Mouse (Mus musculus): Measurements from ENCODE around the gene Vamp1. TPM values are rescaled to one million over a fixed set of nuclear protein-coding genes. Genes with fewer than 3 reads are reported as not detected.
A peak's percentile ranks its signal among the peaks of the same experiment; 100 is the strongest.

Gene Vamp1
- polyA plus RNA-seq, 1 experiment, result 6.5 TPM

- Histone ChIP-seq H3K4me3 (no peak overlapping the region), H3K27me3 (ENCODE audit: control insufficient read depth, insufficient read depth, insufficient read length) (no peaks in the 10 kb centered on the region), H3K79me2 (ENCODE audit: control insufficient read depth, insufficient read depth) (no peaks in the 10 kb centered on the region), H3K4me2 (ENCODE audit: low read depth) (no peak overlapping the region), H3K36me3 (ENCODE audit: control insufficient read depth, insufficient read depth) (peaks cover 53% of the 10 kb centered on the region), H3ac (ENCODE audit: control insufficient read depth, insufficient read length) (no peak overlapping the region)
- TF ChIP-seq POLR2AphosphoS2 (IDR thresholded peaks at IDR 0.05; ENCODE audit: insufficient read length, low read depth) (no peak), TCF12 (IDR thresholded peaks at IDR 0.05; ENCODE audit: insufficient read depth, poor library complexity, severe bottlenecking) (no peak), E2F4 (IDR thresholded peaks at IDR 0.05; ENCODE audit: insufficient read depth) (no peak), SRF (IDR thresholded peaks at IDR 0.05; ENCODE audit: control insufficient read depth, insufficient read length, low read depth) (no peak), REST (IDR thresholded peaks at IDR 0.05; ENCODE audit: insufficient read depth, insufficient read length) (no peak), MYOD1 (IDR thresholded peaks at IDR 0.05; ENCODE audit: control insufficient read depth in 1 of 3, insufficient read length in 2 of 3, low read depth in 2 of 3) (no peak), MYOG (IDR thresholded peaks at IDR 0.05; ENCODE audit: control insufficient read depth in 1 of 3, insufficient read depth in 1 of 3, insufficient read length in 2 of 3, low read depth in 2 of 3) (no peak), CEBPB (IDR thresholded peaks at IDR 0.05; ENCODE audit: insufficient read depth, poor library complexity, severe bottlenecking) (no peak), POLR2A (IDR thresholded peaks at IDR 0.05; ENCODE audit: insufficient read length, low read depth) (no peak), MAX (IDR thresholded peaks at IDR 0.05; ENCODE audit: low read depth) (no peak), USF1 (IDR thresholded peaks at IDR 0.05; ENCODE audit: low read depth) (no peak), TCF3 (IDR thresholded peaks at IDR 0.05; ENCODE audit: insufficient read length, low read depth) (no peak)
Measured at GRCm38 (mm10) chr6:125182133-125182532, 33.2 kb upstream of the Vamp1 start.

DNA sequence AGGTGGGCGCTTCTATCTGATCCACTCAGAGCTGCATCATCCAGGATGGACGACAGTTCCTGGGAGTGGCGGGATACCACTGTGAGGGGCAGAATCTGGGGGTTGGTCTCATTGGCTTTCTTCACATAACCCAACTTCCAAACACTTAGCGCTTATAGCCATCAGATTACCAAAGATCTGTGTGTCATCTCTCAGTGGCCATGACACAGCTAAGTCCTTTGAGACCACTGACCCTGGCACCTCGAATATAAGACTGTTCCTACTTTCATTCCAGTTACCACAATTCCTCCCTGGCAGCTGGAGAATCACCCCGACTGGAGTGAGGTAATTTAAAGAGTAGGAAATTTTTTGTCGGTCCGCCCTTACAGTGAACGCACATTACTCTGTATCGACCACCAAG is 29.1 kb upstream of the Vamp1 start:
- Histone ChIP-seq H3ac (ENCODE audit: control insufficient read depth, insufficient read length) (no peak overlapping the region), H3K4me3 (no peak overlapping the region), H3K79me2 (ENCODE audit: control insufficient read depth, insufficient read depth) (peaks cover 32% of the 10 kb centered on the region), H3K36me3 (ENCODE audit: control insufficient read depth, insufficient read depth) (peaks cover 43% of the 10 kb centered on the region), H3K27me3 (ENCODE audit: control insufficient read depth, insufficient read depth, insufficient read length) (no peaks in the 10 kb centered on the region), H3K4me2 (ENCODE audit: low read depth) (no peak overlapping the region)
- no peak for TF ChIP-seq MYOD1 (IDR thresholded peaks at IDR 0.05; ENCODE audit: control insufficient read depth in 1 of 3, insufficient read length in 2 of 3, low read depth in 2 of 3)
- TF ChIP-seq TCF3 (IDR thresholded peaks at IDR 0.05; ENCODE audit: insufficient read length, low read depth), result no peak
- TF ChIP-seq POLR2AphosphoS2 (IDR thresholded peaks at IDR 0.05; ENCODE audit: insufficient read length, low read depth), result no peak
- TF ChIP-seq MYOG (IDR thresholded peaks at IDR 0.05; ENCODE audit: control insufficient read depth in 1 of 3, insufficient read depth in 1 of 3, insufficient read length in 2 of 3, low read depth in 2 of 3), result no peak
- no peak for TF ChIP-seq POLR2A (IDR thresholded peaks at IDR 0.05; ENCODE audit: insufficient read length, low read depth)
- TF ChIP-seq SRF (IDR thresholded peaks at IDR 0.05; ENCODE audit: control insufficient read depth, insufficient read length, low read depth), result no peak
- TF ChIP-seq REST (IDR thresholded peaks at IDR 0.05; ENCODE audit: insufficient read depth, insufficient read length), result no peak
- TF ChIP-seq USF1 (IDR thresholded peaks at IDR 0.05; ENCODE audit: low read depth), result no peak
- no peak for TF ChIP-seq E2F4 (IDR thresholded peaks at IDR 0.05; ENCODE audit: insufficient read depth)
- TF ChIP-seq MAX (IDR thresholded peaks at IDR 0.05; ENCODE audit: low read depth), result no peak
- TF ChIP-seq CEBPB (IDR thresholded peaks at IDR 0.05; ENCODE audit: insufficient read depth, poor library complexity, severe bottlenecking), result no peak
- TF ChIP-seq TCF12 (IDR thresholded peaks at IDR 0.05; ENCODE audit: insufficient read depth, poor library complexity, severe bottlenecking), result no peak

DNA sequence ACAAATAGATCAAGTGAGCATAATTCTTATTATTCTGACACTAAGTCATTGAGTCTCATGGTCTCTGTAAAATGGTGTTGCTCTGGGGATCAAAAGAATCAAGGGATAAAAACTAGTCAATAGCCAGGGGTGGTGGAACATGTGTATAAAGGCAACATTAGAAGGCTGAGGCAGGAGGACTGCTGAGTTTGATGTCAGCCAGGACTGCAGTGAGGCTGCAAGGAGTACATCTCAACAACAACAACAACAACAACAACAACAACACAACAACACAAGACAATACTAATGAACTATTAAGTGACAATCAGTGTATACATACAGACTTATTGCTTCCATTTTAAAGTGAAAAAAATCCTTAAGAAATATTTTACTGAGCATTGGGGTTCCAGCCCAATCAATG is 24.5 kb upstream of the Vamp1 start:
- peak overlapping the region; percentile 71 for H3ac ChIP-seq (ENCODE audit: control insufficient read depth, insufficient read length)
- peak overlapping the region; percentile 58 for H3K4me2 ChIP-seq (ENCODE audit: low read depth)
- no peaks in the 10 kb centered on the region for H3K27me3 ChIP-seq (ENCODE audit: control insufficient read depth, insufficient read depth, insufficient read length)
- peak overlapping the region; percentile 92 for H3K4me3 ChIP-seq
- TF ChIP-seq TCF3 (IDR thresholded peaks at IDR 0.05; ENCODE audit: insufficient read length, low read depth) (no peak), MAX (IDR thresholded peaks at IDR 0.05; ENCODE audit: low read depth) (no peak), MYOD1 (IDR thresholded peaks at IDR 0.05; ENCODE audit: control insufficient read depth in 1 of 3, insufficient read length in 2 of 3, low read depth in 2 of 3) (no peak), REST (IDR thresholded peaks at IDR 0.05; ENCODE audit: insufficient read depth, insufficient read length) (no peak), CEBPB (IDR thresholded peaks at IDR 0.05; ENCODE audit: insufficient read depth, poor library complexity, severe bottlenecking) (no peak), E2F4 (IDR thresholded peaks at IDR 0.05; ENCODE audit: insufficient read depth) (no peak)
- H3K79me2 ChIP-seq (ENCODE audit: control insufficient read depth, insufficient read depth), result peaks cover 57% of the 10 kb centered on the region
- peaks cover 29% of the 10 kb centered on the region for H3K36me3 ChIP-seq (ENCODE audit: control insufficient read depth, insufficient read depth)

DNA sequence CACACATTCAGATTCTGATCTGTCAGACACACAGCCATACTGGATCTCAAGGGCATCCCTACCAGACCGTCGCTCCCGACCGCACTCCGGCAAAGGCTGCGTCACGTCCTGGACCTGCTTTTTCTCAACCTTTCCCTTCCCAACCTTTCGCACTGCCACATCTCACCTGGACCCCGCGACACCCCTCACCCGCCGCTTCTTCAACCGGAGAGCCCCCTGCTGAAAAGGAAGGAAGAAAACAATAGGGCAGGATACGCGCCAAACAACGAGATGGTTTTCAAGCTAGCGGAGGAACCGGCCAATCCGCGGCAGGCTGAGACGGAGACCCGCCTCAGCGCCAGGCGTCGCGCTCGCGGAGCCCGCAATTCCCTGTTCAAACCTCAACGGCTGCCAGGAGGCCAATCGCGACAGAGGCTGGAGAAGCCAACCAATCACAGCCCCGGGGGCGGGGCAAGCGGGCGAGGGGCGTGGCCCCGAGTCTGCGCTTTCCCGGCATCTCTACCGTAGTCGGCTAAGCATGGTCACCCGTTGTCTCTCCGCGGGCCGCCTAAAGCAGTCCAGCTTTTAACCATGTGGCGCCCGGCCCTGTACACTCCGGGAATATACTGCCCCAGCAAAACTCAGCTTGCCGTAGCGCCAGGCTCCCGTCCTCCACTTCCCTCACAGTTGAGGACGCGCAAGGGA is 23.9 kb upstream of the Vamp1 start, which contains the start of the genes Ncapd2 and Mrpl51:
TSS of gene Ncapd2 (minus strand) at position 370 of the 684 bp plus-strand sequence.
TSS of gene Mrpl51 (plus strand) at position 470 of the 684 bp plus-strand sequence.
- Histone ChIP-seq H3K79me2 (ENCODE audit: control insufficient read depth, insufficient read depth) (peaks cover 57% of the 10 kb centered on the region), H3K4me2 (ENCODE audit: low read depth) (peak within 1 kb of the TSS; percentile 86)
- TF ChIP-seq POLR2AphosphoS2 (IDR thresholded peaks at IDR 0.05; ENCODE audit: insufficient read length, low read depth) (peak; percentile 23), MYOD1 (IDR thresholded peaks at IDR 0.05; ENCODE audit: control insufficient read depth in 1 of 3, insufficient read length in 2 of 3, low read depth in 2 of 3) (peak in 1 of 3 experiments; percentile 1), TCF3 (IDR thresholded peaks at IDR 0.05; ENCODE audit: insufficient read length, low read depth) (no peak), POLR2A (IDR thresholded peaks at IDR 0.05; ENCODE audit: insufficient read length, low read depth) (peak; percentile 12), E2F4 (IDR thresholded peaks at IDR 0.05; ENCODE audit: insufficient read depth) (peak; percentile 86)

More for the DNA sequence above, 23.9 kb upstream of the Vamp1 start, which contains the start of the genes Ncapd2 and Mrpl51:
- Histone ChIP-seq H3K36me3 (ENCODE audit: control insufficient read depth, insufficient read depth) (peaks cover 22% of the 10 kb centered on the region), H3K4me3 (peak within 1 kb of the TSS; percentile 92), H3ac (ENCODE audit: control insufficient read depth, insufficient read length) (peak within 1 kb of the TSS; percentile 71), H3K27me3 (ENCODE audit: control insufficient read depth, insufficient read depth, insufficient read length) (no peaks in the 10 kb centered on the region)
